Mouse (Mus musculus): Measurements from ENCODE around the gene Gbp9.

Gbp9 gene

DNA sequence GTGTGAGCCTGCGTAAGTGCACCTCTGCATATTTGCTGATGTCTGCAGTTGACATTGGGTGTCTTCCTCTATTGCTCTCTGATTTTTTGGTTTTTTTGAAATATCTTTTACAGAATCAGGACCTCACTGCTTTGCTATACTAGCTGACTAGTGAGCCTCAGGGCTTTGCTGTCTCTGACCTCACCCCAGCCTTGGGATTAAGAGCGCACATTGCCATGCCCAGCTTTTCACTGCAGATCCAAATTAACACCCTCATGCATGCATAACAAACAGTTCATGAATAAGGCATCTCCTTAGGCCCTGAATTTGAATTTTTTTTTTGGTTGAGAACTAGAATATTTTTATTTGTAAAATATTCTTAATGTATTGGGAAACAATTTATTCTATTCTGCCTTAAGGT lies 84.1 kb downstream of the Gbp9 start:
- DNase-seq, result no peak

DNA sequence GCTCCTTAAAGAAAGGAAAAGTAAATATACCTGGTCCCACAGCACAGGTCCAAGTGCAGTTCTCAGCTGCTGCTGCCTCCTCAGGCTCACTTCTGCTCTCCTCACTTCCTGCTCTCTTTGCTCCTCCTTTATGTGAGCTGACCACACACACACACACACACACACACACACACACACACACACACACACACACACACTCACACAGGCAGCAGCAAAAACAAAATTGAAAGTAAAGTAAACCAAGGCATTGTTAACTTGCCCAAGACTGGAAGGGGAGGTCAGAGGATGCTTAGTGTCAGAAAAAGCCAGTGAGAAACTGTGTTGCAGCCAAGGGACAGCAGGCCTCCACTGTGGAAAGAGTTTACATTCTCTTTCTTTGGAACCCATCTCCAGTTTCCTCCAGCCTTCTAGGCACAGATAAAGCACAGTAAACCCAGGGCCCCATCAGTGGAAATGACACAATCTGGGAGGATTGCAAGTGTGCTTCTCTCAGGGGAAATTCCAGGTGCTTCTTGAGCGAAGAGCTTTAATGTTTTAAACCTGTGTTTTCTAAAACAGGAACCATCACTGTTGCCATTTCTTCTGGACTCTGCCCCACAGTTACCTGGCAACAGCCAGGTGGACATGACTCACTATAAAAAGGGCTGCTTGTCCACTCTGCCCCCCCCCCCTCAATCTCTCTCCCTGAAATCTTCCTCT lies 85.7 kb downstream of the Gbp9 start:
- DNase-seq, result peak; percentile 56 to 61

GRCm38 (mm10) chr5:105032362-105032761 lies 107.0 kb downstream of the Gbp9 start:
- DNase-seq, result peak; percentile 13 to 38

Measured in B cell, adult 2 months (primary cell).